Mouse (Mus musculus) limb, embryonic 14.5 days (tissue): ENCODE measurements around the gene Nxph1. TPM values are rescaled to one million over a fixed set of nuclear protein-coding genes. Genes with fewer than 3 reads are reported as not detected.

Experiments used
- ATAC-seq: fragments of 200-750 bp; cut with Nextera tagmentation; 2 replicates; pipeline ENCODE4 v1.8.0; 2017; ENCODE audit warnings: low read depth, moderate number of reproducible peaks, moderate TSS enrichment; ENCODE audit not compliant: low FRiP score
- DNase-seq: peaks from one replicate; pipeline ENCODE4 v3.0.0-alpha.2; 2015; ENCODE audit warnings: low spot score
- H3K27ac ChIP-seq: fragments of 300-500 bp; sonication (generic); replicated peaks from 2 replicates; pipeline ENCODE4 v1.5.1; 2014; ENCODE audit warnings: low read depth, mild to moderate bottlenecking, low read length, moderate library complexity, mixed read lengths
- H3K27me3 ChIP-seq: fragments of 300-500 bp; sonication (generic); 2 replicates; pipeline ENCODE4 v1.6.1; 2014; ENCODE audit warnings: low read length, mixed read lengths; ENCODE audit not compliant: control insufficient read depth, insufficient read depth
- H3K36me3 ChIP-seq: fragments of 300-500 bp; sonication (generic); 2 replicates; pipeline ENCODE4 v1.6.1; 2014; ENCODE audit warnings: mild to moderate bottlenecking, low read length, moderate library complexity, mixed read lengths; ENCODE audit not compliant: control insufficient read depth, insufficient read depth
- H3K4me1 ChIP-seq: fragments of 300-500 bp; sonication (generic); 2 replicates; pipeline ENCODE4 v1.6.1; 2014; ENCODE audit warnings: antibody characterized with exemption, low read length, mixed read lengths; ENCODE audit not compliant: control insufficient read depth, insufficient read depth
- H3K4me2 ChIP-seq: fragments of 300-500 bp; sonication (generic); replicated peaks from 2 replicates; pipeline ENCODE4 v1.6.1; 2014; ENCODE audit warnings: low read depth, mild to moderate bottlenecking, low read length, moderate library complexity; ENCODE audit not compliant: severe bottlenecking
- H3K4me3 ChIP-seq: fragments of 300-500 bp; sonication (generic); replicated peaks from 2 replicates; pipeline ENCODE4 v1.5.1; 2014; ENCODE audit warnings: low read length
- H3K9ac ChIP-seq: fragments of 300-500 bp; sonication (generic); 2 replicates; pipeline ENCODE4 v1.6.1; 2014; ENCODE audit warnings: mild to moderate bottlenecking, low read depth, low read length, moderate library complexity; ENCODE audit not compliant: severe bottlenecking
- H3K9me3 ChIP-seq: fragments of 300-500 bp; sonication (generic); 2 replicates; pipeline ENCODE4 v1.6.1; 2016; ENCODE audit warnings: low read length; ENCODE audit not compliant: control insufficient read depth
- POLR2A ChIP-seq: fragments of 200-500 bp; IDR thresholded peaks from 2 replicates; pipeline ENCODE4 v1.8.0; 2012; ENCODE audit warnings: inconsistent platforms, mild to moderate bottlenecking, moderate library complexity, borderline replicate concordance; ENCODE audit not compliant: insufficient read depth, insufficient read length; ENCODE audit errors: extremely low read depth
- WGBS: fragments of 180-500 bp; shearing (Covaris S2); extraction: QIAGEN DNeasy Blood & Tissue Kit; methylation state at CpG from one replicate; pipeline ENCODE4 v1.1.7; 2014; 5-methylcytosine and 5-hydroxymethylcytosine counted together
- polyA plus RNA-seq, 2 experiments: library from polyadenylated mRNA; depleted of rRNA in 1 of 2; stranded (reverse) in 1 of 2; unstranded in 1 of 2; fragments of >200 nt; fragmentation: Nextera tagmentation in 1 of 2; extraction: Ambion mirVana in 1 of 2; gene quantifications; 2 replicates each; pipeline versions ENCODE4 v1.2.1 to v1.2.3; 2012 to 2014

The Nxph1 gene
- polyA plus RNA-seq, 2 experiments, result 1.4 to 2.0 TPM

DNA sequence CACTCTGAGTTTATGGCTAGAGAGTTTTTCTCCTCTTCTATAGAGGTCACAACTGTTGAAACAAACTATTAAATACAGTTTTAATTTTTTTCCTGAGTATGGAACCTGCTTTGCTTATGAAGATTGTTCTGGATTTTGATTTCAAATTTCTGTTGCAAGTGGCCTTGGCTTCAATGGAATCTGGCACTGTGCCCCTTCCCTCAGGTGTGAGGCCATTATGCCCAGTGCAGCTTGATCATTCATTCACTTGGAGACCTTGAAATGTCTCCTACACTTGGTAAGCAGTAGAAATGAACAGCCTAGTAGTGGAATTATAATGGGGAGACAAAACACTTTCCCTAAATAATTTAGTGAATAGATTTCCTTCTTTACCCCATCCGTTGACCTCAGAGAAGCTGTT lies 78.4 kb downstream of the Nxph1 start:
- no peak overlapping the region for H3K27ac ChIP-seq
- DNase-seq (no peak), ATAC-seq (no peak)
- no peaks in the 10 kb centered on the region for H3K36me3 ChIP-seq
- no peak overlapping the region for H3K9ac ChIP-seq
- no peaks in the 10 kb centered on the region for H3K9me3 ChIP-seq
- H3K4me3 ChIP-seq, result no peak overlapping the region
- WGBS, result 97% methylated on average over 1 of the region's 1 CpGs
- no peaks in the 10 kb centered on the region for H3K27me3 ChIP-seq
- no peak overlapping the region for H3K4me2 ChIP-seq
- TF ChIP-seq POLR2A, result no peak
- H3K4me1 ChIP-seq, result no peaks in the 10 kb centered on the region

DNA sequence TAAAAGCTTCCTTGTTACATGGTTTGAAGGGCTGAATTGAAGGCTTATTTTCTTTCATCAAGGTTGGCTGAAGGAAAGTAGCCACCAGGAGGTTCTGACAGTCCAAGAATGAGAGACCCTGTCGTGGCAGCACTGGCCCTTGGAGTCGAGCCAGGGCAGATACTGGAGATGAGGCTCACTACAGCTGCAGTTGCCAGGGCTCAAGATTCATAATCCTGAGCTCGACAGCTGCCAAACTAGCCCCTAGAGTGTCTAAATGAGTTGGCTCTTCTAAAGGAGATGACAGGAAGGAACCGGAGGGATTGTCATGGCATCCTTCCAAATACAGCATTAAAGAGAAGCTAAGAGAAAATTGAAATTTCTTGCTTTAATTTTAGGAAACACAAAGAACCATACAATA lies 78.9 kb downstream of the Nxph1 start:
- Histone ChIP-seq H3K4me2 (no peak overlapping the region), H3K9me3 (no peaks in the 10 kb centered on the region), H3K36me3 (no peaks in the 10 kb centered on the region), H3K4me1 (no peaks in the 10 kb centered on the region), H3K27ac (no peak overlapping the region), H3K9ac (no peak overlapping the region), H3K4me3 (no peak overlapping the region), H3K27me3 (no peaks in the 10 kb centered on the region)
- 71% methylated on average over 4 of the region's 4 CpGs for WGBS
- DNase-seq, result peak; percentile 35
- no peak for TF ChIP-seq POLR2A
- no peak for ATAC-seq

DNA sequence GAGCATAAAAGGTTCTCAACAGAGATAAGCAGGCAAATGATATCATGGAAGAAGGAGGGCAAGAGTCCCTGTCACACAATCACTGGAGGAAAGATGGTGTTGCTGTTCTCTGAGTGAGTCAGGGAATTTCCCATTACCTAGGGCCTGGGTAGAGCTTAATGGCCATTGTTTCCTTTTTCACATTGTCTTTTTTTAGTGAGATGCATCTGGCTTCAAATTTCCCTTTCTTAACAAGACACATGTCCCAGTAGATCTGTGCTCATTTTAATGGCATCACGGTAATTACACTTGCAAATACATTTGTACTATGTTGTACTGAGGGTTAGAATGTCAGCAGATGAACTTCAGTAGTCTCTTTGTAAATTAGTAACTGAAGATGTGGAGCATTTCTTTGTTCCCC lies 80.3 kb downstream of the Nxph1 start:
- Histone ChIP-seq H3K4me3 (no peak overlapping the region), H3K27me3 (no peaks in the 10 kb centered on the region), H3K9me3 (no peaks in the 10 kb centered on the region), H3K4me2 (no peak overlapping the region), H3K9ac (no peak overlapping the region), H3K4me1 (no peaks in the 10 kb centered on the region), H3K27ac (no peak overlapping the region), H3K36me3 (no peaks in the 10 kb centered on the region)
- 80% methylated on average over 1 of the region's 1 CpGs for WGBS
- TF ChIP-seq POLR2A, result no peak
- ATAC-seq (no peak), DNase-seq (no peak)

DNA sequence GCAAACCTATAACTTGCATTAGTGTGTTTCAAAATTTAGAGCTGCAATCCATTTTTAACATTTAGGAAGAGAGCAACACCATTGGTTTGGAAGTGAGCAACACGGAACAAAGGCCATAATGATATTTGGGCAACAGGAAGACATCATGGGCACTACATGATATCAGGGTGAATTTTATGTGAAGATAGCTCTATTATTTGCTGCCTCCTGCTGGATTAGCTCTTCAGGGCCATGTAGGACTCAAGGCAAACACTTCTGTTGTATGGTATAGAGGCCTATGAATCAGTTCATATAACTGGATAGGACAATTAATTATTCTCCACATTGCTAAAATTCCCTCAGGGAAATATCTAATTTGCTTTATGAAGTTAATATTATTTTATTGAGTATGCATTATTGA lies 91.1 kb downstream of the Nxph1 start:
- Histone ChIP-seq H3K36me3 (no peaks in the 10 kb centered on the region), H3K9ac (no peak overlapping the region), H3K4me1 (no peaks in the 10 kb centered on the region), H3K9me3 (no peaks in the 10 kb centered on the region), H3K4me2 (no peak overlapping the region), H3K4me3 (no peak overlapping the region), H3K27ac (no peak overlapping the region), H3K27me3 (no peaks in the 10 kb centered on the region)
- WGBS, result 96% methylated on average over 1 of the region's 1 CpGs
- no peak for DNase-seq
- no peak for TF ChIP-seq POLR2A
- no peak for ATAC-seq

DNA sequence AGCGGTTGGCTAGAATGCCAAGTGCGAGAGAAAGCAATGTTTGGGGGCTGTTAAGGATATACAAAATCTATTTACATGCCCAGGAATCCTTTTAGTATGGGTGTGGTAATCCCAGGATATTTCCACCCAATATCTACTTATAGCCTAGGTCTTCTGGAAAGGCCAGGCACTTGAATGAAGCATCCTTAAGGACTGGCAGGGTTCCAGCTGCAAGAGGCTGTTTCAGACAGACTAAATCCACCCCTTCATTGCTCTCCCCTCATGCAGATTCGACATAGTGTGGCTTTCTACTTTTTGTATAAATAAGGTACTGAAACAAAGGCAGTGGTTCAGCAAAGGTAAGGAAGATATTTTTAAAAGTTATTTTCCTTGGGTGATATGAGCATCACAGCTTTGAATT lies 92.8 kb downstream of the Nxph1 start:
- Histone ChIP-seq H3K27me3 (no peaks in the 10 kb centered on the region), H3K9ac (no peak overlapping the region), H3K4me2 (no peak overlapping the region), H3K27ac (no peak overlapping the region), H3K9me3 (no peaks in the 10 kb centered on the region), H3K4me1 (no peaks in the 10 kb centered on the region), H3K4me3 (no peak overlapping the region), H3K36me3 (no peaks in the 10 kb centered on the region)
- no peak for DNase-seq
- no peak for ATAC-seq
- no peak for TF ChIP-seq POLR2A
- 80% methylated on average over 3 of the region's 3 CpGs for WGBS

DNA sequence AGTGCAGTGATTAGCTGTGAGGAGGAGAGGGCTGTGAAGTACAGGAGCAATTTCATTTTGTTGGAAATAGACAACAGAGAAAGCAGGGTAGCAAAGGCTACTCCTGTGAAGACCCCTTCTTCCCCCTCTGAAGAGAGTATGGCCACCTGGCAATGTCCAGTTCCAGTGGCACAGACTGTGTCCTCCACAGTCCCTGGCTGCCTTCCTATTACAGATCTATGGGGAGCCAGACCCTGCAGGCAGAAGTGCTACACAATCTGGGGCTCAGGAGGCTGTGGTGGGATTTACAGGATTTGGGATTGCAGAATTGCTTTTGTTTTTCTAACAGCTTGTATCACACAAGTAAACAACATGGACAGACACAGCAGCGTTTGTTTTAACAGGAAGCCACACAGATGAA lies 94.2 kb downstream of the Nxph1 start:
- Histone ChIP-seq H3K4me3 (no peak overlapping the region), H3K9ac (no peak overlapping the region), H3K4me1 (no peaks in the 10 kb centered on the region), H3K4me2 (no peak overlapping the region), H3K9me3 (no peaks in the 10 kb centered on the region), H3K36me3 (no peaks in the 10 kb centered on the region), H3K27ac (no peak overlapping the region), H3K27me3 (no peaks in the 10 kb centered on the region)
- 23% methylated on average over 1 of the region's 1 CpGs for WGBS
- ATAC-seq, result no peak
- DNase-seq, result no peak
- TF ChIP-seq POLR2A, result no peak
